Mouse (Mus musculus): Measurements from ENCODE around the gene Map3k20. TPM values are rescaled to one million over a fixed set of nuclear protein-coding genes. Genes with fewer than 3 reads are reported as not detected.

Gene Map3k20
- polyA plus RNA-seq, 1 experiment from 2014 or later = 3.8 TPM

DNA sequence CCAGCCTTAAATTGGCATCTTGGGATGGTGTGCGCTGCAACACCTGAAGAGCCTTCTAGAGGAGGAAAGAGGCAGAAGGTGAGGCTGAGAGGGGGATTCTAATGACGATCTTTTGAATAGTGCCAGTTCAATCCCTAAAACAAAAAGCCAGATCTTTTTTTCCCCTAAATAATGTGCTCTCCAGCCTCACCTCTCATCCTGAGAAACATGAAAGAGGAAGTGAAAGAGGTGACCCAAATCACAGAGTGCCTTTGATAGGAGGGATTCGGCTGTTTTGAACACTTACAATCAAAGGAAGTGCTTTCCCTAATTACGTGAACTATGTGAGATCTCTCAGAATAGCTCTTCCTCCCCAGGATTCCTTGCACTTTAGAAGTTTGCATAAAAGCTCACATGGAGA lies 46.6 kb downstream of the Map3k20 start:
- WGBS = 82% methylated on average over 4 of the region's 4 CpGs
- Histone ChIP-seq H3K9ac (no peak overlapping the region), H3K36me3 (no peaks in the 10 kb centered on the region), H3K4me2 (no peak overlapping the region), H3K4me1 (replicated peaks) (no peaks in the 10 kb centered on the region), H3K27ac (no peak overlapping the region), H3K4me3 (no peak overlapping the region), H3K9me3 (no peaks in the 10 kb centered on the region), H3K27me3 (no peaks in the 10 kb centered on the region)
- no peak for ATAC-seq (ENCODE audit: low FRiP score)

DNA sequence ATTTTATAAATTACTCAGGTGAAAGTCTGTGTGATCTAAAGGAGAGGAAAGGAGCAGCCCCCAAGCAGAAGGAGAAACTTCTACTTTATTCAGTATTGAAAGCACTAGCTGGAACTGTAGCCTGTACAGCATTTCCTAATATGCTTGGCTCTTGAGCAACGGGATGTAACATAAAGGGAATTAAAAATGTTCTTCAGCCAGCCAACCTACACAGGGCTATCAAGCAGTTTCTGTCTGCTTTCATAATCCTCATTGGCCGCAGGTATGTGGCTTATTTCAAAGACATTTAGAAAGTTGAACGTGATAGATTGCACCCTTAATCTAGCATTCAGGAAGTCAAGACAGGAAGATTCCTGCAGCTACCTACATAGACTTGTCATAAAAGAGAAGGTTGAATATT lies 47.8 kb downstream of the Map3k20 start:
- Histone ChIP-seq H3K36me3 (no peaks in the 10 kb centered on the region), H3K9me3 (no peaks in the 10 kb centered on the region), H3K4me1 (replicated peaks) (no peaks in the 10 kb centered on the region), H3K4me2 (no peak overlapping the region), H3K9ac (no peak overlapping the region), H3K27ac (no peak overlapping the region), H3K27me3 (no peaks in the 10 kb centered on the region), H3K4me3 (no peak overlapping the region)
- ATAC-seq (ENCODE audit: low FRiP score) = no peak
- 82% methylated on average over 3 of the region's 3 CpGs for WGBS

DNA sequence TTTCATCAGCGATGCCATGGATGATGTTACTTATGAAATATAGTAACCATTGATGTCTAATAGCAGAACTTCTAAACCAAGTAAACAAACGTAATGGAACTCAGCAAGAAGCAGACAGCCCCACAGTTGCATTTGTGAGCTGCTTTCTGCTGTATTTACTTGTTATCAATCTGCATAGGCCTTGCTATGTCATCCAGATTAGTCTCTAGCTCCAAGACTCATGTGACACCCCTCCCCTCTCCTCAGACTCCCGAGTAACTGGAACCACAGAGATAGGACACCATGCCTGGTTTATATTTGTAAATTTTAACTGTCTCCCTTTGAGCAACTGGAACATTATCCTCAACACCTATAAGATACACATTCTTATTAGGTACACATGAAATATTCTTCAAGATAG lies 51.4 kb downstream of the Map3k20 start:
- no peak for ATAC-seq (ENCODE audit: low FRiP score)
- no peaks in the 10 kb centered on the region for H3K4me1 ChIP-seq (replicated peaks)

DNA sequence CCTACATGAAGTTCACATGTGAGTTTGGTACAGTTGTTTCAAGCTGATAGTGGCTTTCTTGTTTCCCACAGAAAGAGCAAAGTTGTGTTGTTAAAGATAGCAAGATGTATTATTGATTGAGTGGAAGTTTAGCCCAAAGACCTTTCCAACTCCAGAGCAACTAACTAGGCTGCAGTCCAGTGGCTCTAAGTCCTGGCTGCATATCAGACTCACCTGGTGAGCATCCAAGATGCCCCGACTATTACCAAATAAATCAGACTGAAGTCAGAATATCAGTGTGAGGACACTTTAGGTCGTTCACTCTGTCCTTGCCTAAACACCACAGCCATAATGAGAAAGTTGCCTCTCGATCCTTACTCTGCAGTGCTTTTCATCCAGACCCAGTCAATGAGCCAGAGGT lies 59.8 kb downstream of the Map3k20 start:
- Histone ChIP-seq H3K27me3 (no peaks in the 10 kb centered on the region), H3K27ac (no peak overlapping the region), H3K9ac (no peak overlapping the region), H3K9me3 (peaks cover 4% of the 10 kb centered on the region; the same call in 1 of the 2 replicates), H3K4me3 (no peak overlapping the region), H3K4me2 (no peak overlapping the region), H3K36me3 (peaks cover 3% of the 10 kb centered on the region; the same call in 1 of the 2 replicates), H3K4me1 (replicated peaks) (no peaks in the 10 kb centered on the region)
- no peak for ATAC-seq (ENCODE audit: low FRiP score)
- 92% methylated on average over 3 of the region's 3 CpGs for WGBS

More for the DNA sequence above, 51.4 kb downstream of the Map3k20 start:
- Histone ChIP-seq H3K9ac (no peak overlapping the region), H3K27ac (no peak overlapping the region), H3K36me3 (peaks cover under 1% of the 10 kb centered on the region; the same call in 1 of the 2 replicates), H3K27me3 (no peaks in the 10 kb centered on the region), H3K4me2 (no peak overlapping the region), H3K9me3 (peaks cover 2% of the 10 kb centered on the region; the same call in 1 of the 2 replicates), H3K4me3 (no peak overlapping the region)
- WGBS = 96% methylated on average over 3 of the region's 3 CpGs

DNA sequence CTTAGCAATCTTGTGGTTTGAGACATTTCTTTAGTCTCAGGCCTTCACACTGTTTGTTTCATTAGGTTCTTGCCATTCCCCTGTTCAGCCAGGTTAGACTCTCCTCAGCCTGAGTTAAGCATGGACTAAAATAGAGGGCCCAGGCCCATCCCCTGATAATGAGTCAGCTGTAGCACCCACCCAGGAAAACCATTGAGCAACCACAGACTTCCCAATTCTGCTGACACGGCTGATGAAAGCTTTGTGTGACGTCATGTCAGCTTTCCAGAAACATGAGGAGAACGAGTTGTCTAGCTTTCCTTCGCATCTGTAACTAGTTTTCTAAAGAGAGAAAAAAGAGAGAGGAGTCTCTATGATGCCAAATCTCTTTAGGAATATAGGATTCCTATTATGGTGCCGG lies 65.9 kb downstream of the Map3k20 start:
- 87% methylated on average over 5 of the region's 5 CpGs for WGBS
- H3K27me3 ChIP-seq = no peaks in the 10 kb centered on the region
- ATAC-seq (ENCODE audit: low FRiP score) = no peak
- H3K4me1 ChIP-seq (replicated peaks) = no peaks in the 10 kb centered on the region
- H3K27ac ChIP-seq = no peak overlapping the region
- H3K4me3 ChIP-seq = no peak overlapping the region
- H3K9me3 ChIP-seq = no peaks in the 10 kb centered on the region
- H3K9ac ChIP-seq = no peak overlapping the region
- H3K36me3 ChIP-seq = no peaks in the 10 kb centered on the region
- no peak overlapping the region for H3K4me2 ChIP-seq

DNA sequence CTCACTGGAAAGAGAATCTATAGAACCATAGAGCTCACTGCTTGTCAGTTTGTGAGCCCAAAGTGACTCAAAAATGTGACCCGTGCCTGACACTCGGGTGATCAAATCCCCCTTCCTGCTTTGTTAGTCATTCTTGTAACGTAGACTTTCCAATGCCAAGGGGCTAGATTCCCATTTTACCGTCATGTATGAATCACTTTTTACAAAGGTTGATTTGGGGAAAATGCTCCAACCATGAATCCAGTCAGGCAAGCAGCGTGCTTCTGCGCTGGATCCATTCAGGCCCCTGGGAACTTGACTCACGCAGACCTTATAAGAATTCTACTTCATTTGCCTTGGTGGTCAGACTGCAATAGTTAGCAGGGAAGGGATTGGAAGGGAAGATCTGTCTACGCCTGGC lies 66.3 kb downstream of the Map3k20 start:
- H3K9ac ChIP-seq = no peak overlapping the region
- H3K4me1 ChIP-seq (replicated peaks) = no peaks in the 10 kb centered on the region
- H3K36me3 ChIP-seq = no peaks in the 10 kb centered on the region
- H3K9me3 ChIP-seq = no peaks in the 10 kb centered on the region
- no peak overlapping the region for H3K4me3 ChIP-seq
- no peaks in the 10 kb centered on the region for H3K27me3 ChIP-seq
- no peak overlapping the region for H3K4me2 ChIP-seq
- 95% methylated on average over 8 of the region's 8 CpGs for WGBS
- no peak for ATAC-seq (ENCODE audit: low FRiP score)
- no peak overlapping the region for H3K27ac ChIP-seq

DNA sequence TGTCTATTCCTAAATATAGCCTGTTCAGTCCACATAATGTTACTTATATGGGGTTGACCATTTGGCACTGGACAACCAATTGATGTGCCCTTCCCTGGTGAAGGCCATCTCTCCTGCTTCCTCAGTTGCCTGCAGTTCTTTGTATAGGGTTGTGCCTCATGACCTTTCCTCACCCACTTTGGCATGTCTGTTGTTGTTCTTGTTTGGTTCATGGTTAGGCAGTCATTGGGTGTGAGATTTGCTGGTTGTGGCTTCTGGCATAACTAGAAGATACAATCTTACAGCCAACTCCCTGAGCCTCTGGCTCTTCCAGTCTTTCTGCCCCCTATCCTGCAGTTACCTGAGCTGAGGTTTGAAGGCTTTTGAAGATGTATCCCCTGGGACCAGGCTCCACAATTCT lies 67.3 kb downstream of the Map3k20 start:
- Histone ChIP-seq H3K4me2 (no peak overlapping the region), H3K4me3 (no peak overlapping the region), H3K27ac (no peak overlapping the region), H3K36me3 (no peaks in the 10 kb centered on the region), H3K4me1 (replicated peaks) (no peaks in the 10 kb centered on the region), H3K9me3 (no peaks in the 10 kb centered on the region), H3K9ac (no peak overlapping the region), H3K27me3 (no peaks in the 10 kb centered on the region)
- no peak for ATAC-seq (ENCODE audit: low FRiP score)

DNA sequence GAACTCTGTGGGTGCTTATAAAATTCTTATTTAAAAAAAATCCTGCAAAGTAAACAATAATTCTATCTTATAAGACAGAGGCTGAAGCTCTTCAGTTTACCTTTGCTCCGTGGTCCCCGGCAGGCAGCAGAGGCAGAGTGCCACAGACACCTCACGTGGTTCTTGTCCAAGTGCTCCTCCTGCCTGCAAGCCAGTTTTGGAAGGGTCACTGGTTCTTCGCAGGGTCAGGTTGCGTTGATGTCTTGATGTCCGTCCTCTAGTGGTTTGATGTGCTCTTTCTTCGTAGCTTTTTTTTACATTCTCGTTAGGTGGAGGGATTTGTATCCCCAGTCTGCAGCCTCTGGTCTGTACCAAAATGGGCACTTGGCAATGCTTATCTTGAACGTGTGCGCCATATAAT lies 71.0 kb downstream of the Map3k20 start:
- H3K4me3 ChIP-seq = no peak overlapping the region
- H3K27ac ChIP-seq = no peak overlapping the region
- no peak overlapping the region for H3K4me2 ChIP-seq
- no peaks in the 10 kb centered on the region; the same call in 1 of the 2 replicates for H3K4me1 ChIP-seq (replicated peaks)
- H3K9me3 ChIP-seq = no peaks in the 10 kb centered on the region
- no peaks in the 10 kb centered on the region for H3K27me3 ChIP-seq
- H3K9ac ChIP-seq = no peak overlapping the region
- 90% methylated on average over 10 of the region's 10 CpGs for WGBS
- no peaks in the 10 kb centered on the region for H3K36me3 ChIP-seq
- ATAC-seq (ENCODE audit: low FRiP score) = no peak

DNA sequence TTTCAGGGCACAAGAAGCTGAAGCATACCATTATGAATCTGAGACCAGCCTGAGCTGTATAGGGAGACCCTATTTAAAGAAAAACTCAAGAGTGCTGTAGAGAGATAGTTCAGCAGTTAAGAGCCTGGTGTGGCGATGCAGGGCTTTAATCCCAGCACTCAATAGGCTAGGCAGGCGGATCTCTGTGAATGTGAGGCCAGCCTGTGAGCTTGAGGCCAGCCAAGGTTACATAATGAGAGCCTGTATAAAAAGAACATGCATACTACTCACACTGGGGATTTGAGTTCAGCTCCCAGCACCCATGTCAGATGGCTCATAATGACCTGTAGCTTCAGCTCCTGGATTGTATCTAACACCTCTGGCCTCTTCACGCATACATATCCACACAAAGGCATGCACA lies 76.1 kb downstream of the Map3k20 start:
- no peak for ATAC-seq (ENCODE audit: low FRiP score)
- no peaks in the 10 kb centered on the region; the same call in 1 of the 2 replicates for H3K4me1 ChIP-seq (replicated peaks)
- WGBS = 65% methylated on average over 3 of the region's 3 CpGs

DNA sequence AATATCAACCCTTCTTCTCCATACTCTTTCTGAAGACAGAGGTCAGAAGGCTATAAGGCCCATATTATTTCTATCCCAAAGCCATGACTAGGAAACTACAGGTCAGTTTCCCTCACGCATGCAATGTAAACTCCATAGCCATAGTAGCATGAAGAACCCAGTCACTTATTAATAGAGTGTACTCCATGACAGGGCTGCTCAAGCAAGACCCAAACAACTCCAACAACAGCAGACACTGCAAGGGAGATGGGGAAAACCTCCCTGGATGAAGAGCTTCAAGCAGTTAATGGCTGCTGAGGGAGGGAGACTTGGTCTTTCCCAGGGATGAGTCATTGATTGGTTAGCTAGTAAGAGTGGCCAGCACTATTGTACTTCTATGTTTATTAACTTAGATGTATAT lies 78.0 kb downstream of the Map3k20 start:
- H3K4me2 ChIP-seq = no peak overlapping the region
- WGBS = 95% methylated on average over 1 of the region's 1 CpGs
- H3K27me3 ChIP-seq = no peaks in the 10 kb centered on the region
- H3K36me3 ChIP-seq = no peaks in the 10 kb centered on the region
- no peaks in the 10 kb centered on the region for H3K9me3 ChIP-seq
- no peak overlapping the region for H3K27ac ChIP-seq
- H3K4me1 ChIP-seq (replicated peaks) = no peaks in the 10 kb centered on the region; the same call in 1 of the 2 replicates
- no peak for ATAC-seq (ENCODE audit: low FRiP score)
- H3K4me3 ChIP-seq = no peak overlapping the region
- H3K9ac ChIP-seq = no peak overlapping the region

More for the DNA sequence above, 76.1 kb downstream of the Map3k20 start:
- no peak overlapping the region for H3K27ac ChIP-seq
- no peaks in the 10 kb centered on the region for H3K27me3 ChIP-seq
- no peaks in the 10 kb centered on the region for H3K9me3 ChIP-seq
- no peaks in the 10 kb centered on the region for H3K36me3 ChIP-seq
- no peak overlapping the region for H3K4me3 ChIP-seq
- no peak overlapping the region for H3K9ac ChIP-seq
- H3K4me2 ChIP-seq = no peak overlapping the region

DNA sequence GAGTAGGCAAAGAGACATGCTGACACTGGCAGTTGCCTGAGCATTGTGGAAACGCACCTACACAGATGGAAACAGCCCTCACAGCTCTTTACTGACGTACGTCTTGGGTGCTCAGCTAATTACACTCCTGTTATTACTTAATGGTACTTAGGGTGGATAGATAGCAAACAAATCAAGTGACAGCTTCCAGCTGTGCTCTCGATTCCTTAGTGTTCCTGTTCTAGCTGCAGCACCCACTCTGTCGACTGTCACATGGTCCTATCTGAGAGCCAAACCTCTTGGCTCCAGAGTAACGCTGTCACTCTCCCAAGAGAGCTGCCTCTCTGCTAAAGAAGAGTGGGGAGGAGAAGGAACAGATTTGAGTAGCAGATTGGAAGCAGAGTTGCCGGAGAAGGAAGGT lies 80.5 kb downstream of the Map3k20 start:
- Histone ChIP-seq H3K4me2 (no peak overlapping the region), H3K9ac (no peak overlapping the region)
- WGBS = 73% methylated on average over 7 of the region's 7 CpGs

DNA sequence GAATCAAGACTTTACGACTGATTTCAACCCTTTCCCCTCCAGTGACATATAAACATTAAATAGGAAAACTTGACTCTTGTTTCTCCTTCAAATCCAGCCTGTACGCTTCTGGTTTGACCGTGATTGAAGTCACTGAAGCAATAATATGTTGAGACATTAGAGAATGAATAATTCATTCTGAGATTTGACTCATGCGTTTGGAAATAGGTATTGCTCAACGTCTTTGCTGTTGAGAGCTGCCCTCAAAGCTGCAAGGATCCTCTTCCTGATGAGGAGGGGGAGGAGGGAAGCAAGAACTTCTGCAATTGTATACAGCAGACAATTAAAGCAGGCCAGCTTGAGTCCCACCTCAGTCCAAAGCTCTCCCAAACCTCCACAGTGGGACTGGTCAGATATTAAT lies 81.1 kb downstream of the Map3k20 start:
- ATAC-seq (ENCODE audit: low FRiP score) = no peak
- H3K36me3 ChIP-seq = no peaks in the 10 kb centered on the region
- 81% methylated on average over 5 of the region's 5 CpGs for WGBS
- no peaks in the 10 kb centered on the region for H3K4me1 ChIP-seq (replicated peaks)
- no peaks in the 10 kb centered on the region for H3K9me3 ChIP-seq
- no peaks in the 10 kb centered on the region for H3K27me3 ChIP-seq
- H3K4me3 ChIP-seq = no peak overlapping the region
- no peak overlapping the region for H3K27ac ChIP-seq
- no peak overlapping the region for H3K9ac ChIP-seq
- no peak overlapping the region for H3K4me2 ChIP-seq

More for the DNA sequence above, 80.5 kb downstream of the Map3k20 start:
- Histone ChIP-seq H3K36me3 (no peaks in the 10 kb centered on the region), H3K27me3 (no peaks in the 10 kb centered on the region), H3K27ac (no peak overlapping the region), H3K4me3 (no peak overlapping the region), H3K4me1 (replicated peaks) (no peaks in the 10 kb centered on the region), H3K9me3 (no peaks in the 10 kb centered on the region)
- ATAC-seq (ENCODE audit: low FRiP score) = no peak

DNA sequence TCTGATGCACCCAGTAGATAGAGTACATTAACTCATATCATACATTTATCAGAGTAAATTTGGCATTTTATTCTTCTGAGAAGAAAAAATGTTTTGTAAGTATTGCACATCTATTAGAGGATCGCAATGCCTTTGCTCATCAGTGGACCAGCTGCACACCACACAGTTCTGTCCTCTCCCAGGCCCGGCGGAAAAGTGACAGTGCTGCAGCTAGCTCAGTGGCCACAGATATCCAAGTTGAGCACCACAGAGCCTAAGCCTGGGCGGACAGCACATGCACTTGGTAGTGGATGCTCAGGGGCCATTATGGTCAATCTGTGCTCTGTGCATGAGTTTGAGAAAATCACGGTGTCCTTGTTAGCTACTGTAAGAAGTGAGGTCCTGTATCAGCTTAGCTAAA lies 82.4 kb downstream of the Map3k20 start:
- no peak overlapping the region for H3K27ac ChIP-seq
- no peak overlapping the region for H3K4me2 ChIP-seq
- no peak overlapping the region for H3K9ac ChIP-seq
- H3K4me1 ChIP-seq (replicated peaks) = no peaks in the 10 kb centered on the region
- ATAC-seq (ENCODE audit: low FRiP score) = no peak
- WGBS = 96% methylated on average over 5 of the region's 5 CpGs
- H3K9me3 ChIP-seq = no peaks in the 10 kb centered on the region
- no peaks in the 10 kb centered on the region for H3K27me3 ChIP-seq
- no peak overlapping the region for H3K4me3 ChIP-seq
- H3K36me3 ChIP-seq = no peaks in the 10 kb centered on the region
